Mouse (Mus musculus) heart, adult 2 months (tissue): ENCODE data around the gene Gm12830. TPM values are rescaled to one million over a fixed set of nuclear protein-coding genes. Genes with fewer than 3 reads are reported as not detected.

Source experiments
- DNase-seq, 2 experiments: peaks; one replicate each; pipeline ENCODE4 v3.0.0; 2021
- H3K27ac ChIP-seq: fragments of 200-600 bp; 2 replicates; pipeline ENCODE4 v1.8.1; 2022
- H3K27me3 ChIP-seq: fragments of 200-500 bp; 2 replicates; pipeline ENCODE4 v1.6.1; 2012; ENCODE audit warnings: mild to moderate bottlenecking, low read length, inconsistent platforms, mixed read lengths; ENCODE audit not compliant: control insufficient read depth, insufficient read depth
- H3K36me3 ChIP-seq: fragments of 200-500 bp; 2 replicates; pipeline ENCODE4 v1.6.1; 2012; ENCODE audit warnings: low read length, inconsistent platforms; ENCODE audit not compliant: control insufficient read depth, insufficient read depth
- H3K4me1 ChIP-seq: fragments of 200-500 bp; 2 replicates; pipeline ENCODE4 v1.6.1; 2011; ENCODE audit warnings: low read length; ENCODE audit not compliant: control insufficient read depth, insufficient read depth
- H3K4me3 ChIP-seq: fragments of 200-600 bp; 2 replicates; pipeline ENCODE4 v1.8.1; 2022
- H3K79me2 ChIP-seq: fragments of 200-500 bp; replicated peaks from 2 replicates; pipeline ENCODE4 v1.6.1; 2012; ENCODE audit warnings: mild to moderate bottlenecking, inconsistent platforms, low read length, moderate library complexity, mixed read lengths; ENCODE audit not compliant: control insufficient read depth, insufficient read depth
- H3K9ac ChIP-seq: fragments of 200-500 bp; 2 replicates; pipeline ENCODE4 v1.6.1; 2012; ENCODE audit warnings: low read depth, mild to moderate bottlenecking, control low read depth, inconsistent platforms, low read length, mixed read lengths
- CTCF ChIP-seq: fragments of 200-600 bp; IDR thresholded peaks from 2 replicates; pipeline ENCODE4 v1.8.1; 2022; ENCODE audit warnings: antibody characterized with exemption, mild to moderate bottlenecking, moderate library complexity
- EP300 ChIP-seq: fragments of 200-500 bp; IDR thresholded peaks from 2 replicates; pipeline ENCODE4 v1.6.1; 2011; ENCODE audit warnings: low read depth, low read length, control low read depth; ENCODE audit not compliant: insufficient read depth
- POLR2A ChIP-seq: fragments of 200-500 bp; IDR thresholded peaks from 2 replicates; pipeline ENCODE4 v1.6.1; 2011; ENCODE audit warnings: mild to moderate bottlenecking, low read depth, low read length, control low read depth; ENCODE audit not compliant: insufficient read depth
- WGBS: fragments of 180-500 bp; shearing (Covaris S2); methylation state at CpG from one replicate; pipeline ENCODE4 v1.1.7; 2018; 5-methylcytosine and 5-hydroxymethylcytosine counted together
- intact Hi-C: fragments of 180-260 bp; cut with DNase I; formaldehyde crosslinking; loops from one replicate; pipeline ENCODE4 v1.15.1; 2025
- polyA plus RNA-seq: library from polyadenylated mRNA; depleted of rRNA; stranded (reverse); fragments of >200 nt; gene quantifications from 2 replicates; pipeline ENCODE4 v1.2.3, GENCODE M21; 2012
- total RNA-seq, 2 experiments: library from RNA; stranded (reverse); gene quantifications; 2 replicates each; pipeline ENCODE4 v1.2.3; 2021

The Gm12830 gene
- total and polyA plus RNA-seq, 3 experiments, result not detected

GRCm38 (mm10) chr4:114782851-114783250 lies 38.7 kb upstream of the Gm12830 start:
- WGBS, result 62% methylated on average over 7 of the region's 7 CpGs
- peak in 1 of 2 experiments; percentile 4 for DNase-seq
- no peak for TF ChIP-seq EP300
- no peak for TF ChIP-seq CTCF
- TF ChIP-seq POLR2A, result no peak
- H3K4me1 ChIP-seq, result no peaks in the 10 kb centered on the region
- no peak overlapping the region for H3K27ac ChIP-seq
- no peaks in the 10 kb centered on the region for H3K36me3 ChIP-seq
- H3K4me3 ChIP-seq, result no peak overlapping the region
- intact Hi-C loops, result no loop called here
- H3K9ac ChIP-seq, result no peak overlapping the region
- H3K79me2 ChIP-seq, result no peaks in the 10 kb centered on the region
- H3K27me3 ChIP-seq, result no peaks in the 10 kb centered on the region

GRCm38 (mm10) chr4:114784735-114785134 lies 36.8 kb upstream of the Gm12830 start:
- TF ChIP-seq CTCF (no peak), EP300 (no peak), POLR2A (no peak)
- intact Hi-C loops, result no loop called here
- Histone ChIP-seq H3K27me3 (no peaks in the 10 kb centered on the region), H3K4me3 (no peak overlapping the region), H3K27ac (no peak overlapping the region), H3K4me1 (no peaks in the 10 kb centered on the region), H3K79me2 (no peaks in the 10 kb centered on the region), H3K9ac (no peak overlapping the region), H3K36me3 (no peaks in the 10 kb centered on the region)
- 77% methylated on average over 2 of the region's 2 CpGs for whole genome bisulfite sequencing
- DNase-seq, result no peak

DNA sequence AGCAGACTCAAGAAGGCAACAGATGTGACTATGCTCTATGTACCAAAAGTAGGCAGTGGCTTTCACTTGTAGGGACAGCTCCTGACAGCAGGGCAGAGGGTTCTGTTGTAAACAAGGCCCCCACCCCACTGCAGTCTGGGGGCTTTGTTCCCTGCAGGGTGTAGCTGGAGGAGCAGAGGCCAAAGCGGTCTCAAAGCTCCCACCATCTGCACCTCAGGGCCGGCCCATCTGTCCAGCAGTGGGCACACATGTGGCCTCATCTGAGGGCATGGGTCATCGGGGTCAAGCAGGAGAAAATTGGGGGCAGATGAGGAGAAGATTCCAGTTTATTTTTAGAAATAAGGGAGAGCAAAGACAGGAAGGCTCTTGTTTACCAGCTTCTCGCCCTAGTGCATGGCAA lies 32.7 kb upstream of the Gm12830 start:
- WGBS, result 43% methylated on average over 4 of the region's 4 CpGs
- no peak for TF ChIP-seq EP300
- no peak for TF ChIP-seq POLR2A
- TF ChIP-seq CTCF, result no peak
- Histone ChIP-seq H3K9ac (no peak overlapping the region), H3K36me3 (no peaks in the 10 kb centered on the region), H3K79me2 (no peaks in the 10 kb centered on the region), H3K4me1 (no peaks in the 10 kb centered on the region), H3K4me3 (no peak overlapping the region), H3K27me3 (no peaks in the 10 kb centered on the region), H3K27ac (no peak overlapping the region)
- intact Hi-C loops, result no loop called here
- DNase-seq, result no peak

DNA sequence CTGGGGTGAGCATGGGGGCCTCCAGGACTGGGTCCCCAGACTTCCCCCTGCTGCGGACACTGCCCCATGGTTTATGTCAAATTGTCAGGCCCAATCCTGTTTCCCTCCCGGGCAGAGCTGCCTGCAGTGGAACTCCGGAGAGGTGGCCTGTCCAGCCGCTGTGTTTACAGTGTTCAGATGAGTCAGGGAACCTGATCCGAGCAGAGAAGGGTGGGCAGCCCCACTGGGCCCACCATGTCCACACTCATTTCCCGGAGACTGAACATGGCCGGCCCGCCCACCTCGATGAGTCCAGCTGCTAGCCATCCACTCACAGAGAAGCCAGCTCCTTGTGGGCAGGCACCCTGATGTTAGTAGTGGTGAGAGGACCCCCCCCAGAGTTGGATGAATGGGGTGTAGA lies 29.9 kb upstream of the Gm12830 start:
- TF ChIP-seq CTCF (no peak), POLR2A (no peak), EP300 (no peak)
- Histone ChIP-seq H3K4me3 (no peak overlapping the region), H3K9ac (no peak overlapping the region), H3K27me3 (no peaks in the 10 kb centered on the region), H3K36me3 (no peaks in the 10 kb centered on the region), H3K79me2 (no peaks in the 10 kb centered on the region), H3K4me1 (no peaks in the 10 kb centered on the region), H3K27ac (no peak overlapping the region)
- 62% methylated on average over 9 of the region's 9 CpGs for WGBS
- DNase-seq, result no peak
- intact Hi-C loops, result no loop called here

GRCm38 (mm10) chr4:114793836-114794235 lies 27.7 kb upstream of the Gm12830 start:
- no peaks in the 10 kb centered on the region for H3K4me1 ChIP-seq
- 95% methylated on average over 2 of the region's 2 CpGs for WGBS
- H3K79me2 ChIP-seq, result no peaks in the 10 kb centered on the region
- no peak for DNase-seq
- no peaks in the 10 kb centered on the region for H3K27me3 ChIP-seq
- intact Hi-C loops, result no loop called here
- no peaks in the 10 kb centered on the region for H3K36me3 ChIP-seq
- no peak overlapping the region for H3K4me3 ChIP-seq
- TF ChIP-seq EP300 (no peak), CTCF (peak; percentile 51)
- H3K27ac ChIP-seq, result no peak overlapping the region
- H3K9ac ChIP-seq, result no peak overlapping the region

DNA sequence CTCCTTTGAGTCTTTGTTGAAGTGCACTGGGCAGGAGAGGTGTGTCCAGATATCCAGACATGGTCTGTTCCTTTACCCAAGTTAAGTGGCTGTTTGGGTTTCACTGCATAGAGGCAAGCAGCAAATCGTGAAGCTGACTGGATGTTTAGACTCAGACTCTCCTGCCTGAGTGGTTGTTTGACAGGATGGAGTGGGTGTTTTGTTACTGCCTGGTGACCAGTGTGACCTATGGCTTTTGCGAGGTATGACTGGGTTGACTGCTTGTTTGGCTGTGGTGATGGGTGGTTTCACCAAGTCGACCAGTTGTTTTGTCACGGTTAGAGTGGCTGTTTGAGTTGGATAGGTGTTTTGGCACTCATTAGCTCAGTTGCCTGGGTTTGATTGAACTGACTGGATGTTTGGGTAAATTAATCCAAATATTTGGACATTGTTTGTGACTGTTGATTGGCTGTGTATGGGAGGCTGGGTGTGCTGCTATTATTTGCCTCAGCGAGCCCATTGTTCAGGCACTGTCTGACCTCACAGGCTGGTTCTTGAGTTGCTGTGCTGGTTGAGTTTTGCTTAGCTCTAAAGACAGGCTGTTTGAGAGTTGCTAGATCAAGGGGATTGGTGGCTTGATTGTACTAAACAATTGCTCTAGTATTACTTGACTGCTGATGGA lies 24.1 kb upstream of the Gm12830 start:
- no peak overlapping the region for H3K4me3 ChIP-seq
- intact Hi-C loops, result no loop called here
- no peaks in the 10 kb centered on the region for H3K4me1 ChIP-seq
- no peaks in the 10 kb centered on the region for H3K27me3 ChIP-seq
- H3K27ac ChIP-seq, result no peak overlapping the region
- no peak for DNase-seq
- no peak overlapping the region for H3K9ac ChIP-seq
- no peak for TF ChIP-seq POLR2A
- TF ChIP-seq CTCF, result no peak
- TF ChIP-seq EP300, result no peak
- no peaks in the 10 kb centered on the region for H3K36me3 ChIP-seq
- WGBS, result 71% methylated on average over 5 of the region's 5 CpGs
- H3K79me2 ChIP-seq, result no peaks in the 10 kb centered on the region
